8 mouse cellular contexts compared by ENCODE assay signal in the genomic region with DNA sequence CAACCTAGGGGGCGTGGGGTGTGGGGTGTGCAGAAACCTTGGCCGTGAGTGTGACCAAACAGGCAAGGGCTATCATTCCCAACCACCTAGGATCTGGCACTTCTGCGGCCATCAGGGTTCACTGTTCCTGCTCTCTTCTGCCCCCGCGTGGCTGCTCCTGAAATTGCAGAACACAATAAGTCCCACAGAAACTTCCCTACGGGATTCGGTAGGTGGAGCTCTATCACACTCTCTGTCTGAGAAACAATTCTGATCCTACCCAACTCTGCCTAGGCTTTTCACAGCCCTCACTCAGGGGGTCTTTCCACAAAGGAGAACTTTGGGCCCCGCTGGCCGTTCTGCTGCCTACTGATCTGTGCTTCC. TPM values are rescaled to one million over a fixed set of nuclear protein-coding genes. Genes with fewer than 3 reads are reported as not detected.
DNase-seq lines count a peak whose midpoint lies in the region; ATAC-seq and TF ChIP-seq lines count a peak whose summit lies in the region.

No protein-coding gene starts in this region.

- TF ChIP-seq CTCF in E14TG2a.4 (conservative IDR thresholded peaks at IDR 0.05; ENCODE audit: low read length): peak; percentile 98
- TF ChIP-seq CTCF in heart, adult 2 months (IDR thresholded peaks at IDR 0.05): no peak; the same call in 1 of the 2 replicates

- H3K4me1 ChIP-seq in E14TG2a.4 (replicated peaks; ENCODE audit: low read depth, low read length): peaks cover 78% of the 10 kb centered on the region
- no peaks in the 10 kb centered on the region for H3K4me1 ChIP-seq in embryonic facial prominence, embryonic 11.5 days (ENCODE audit: control insufficient read depth, insufficient read depth, low read length)
- peaks cover 2% of the 10 kb centered on the region; the same call in 1 of the 2 replicates for H3K4me1 ChIP-seq in heart, adult 2 months (ENCODE audit: control insufficient read depth, insufficient read depth, low read length)
- H3K4me1 ChIP-seq in liver, embryonic 16.5 days (ENCODE audit: control insufficient read depth, low read depth, low read length): no peaks in the 10 kb centered on the region

- H3K9me3 ChIP-seq in E14TG2a.4 (ENCODE audit: low read length): no peaks in the 10 kb centered on the region
- no peaks in the 10 kb centered on the region for H3K9me3 ChIP-seq in embryonic facial prominence, embryonic 11.5 days (replicated peaks; ENCODE audit: control insufficient read depth, low read length)
- no peaks in the 10 kb centered on the region for H3K9me3 ChIP-seq in liver, embryonic 16.5 days (replicated peaks; ENCODE audit: control insufficient read depth, low read length)

- 0 out of 2 replicates have a peak, but pooled peaks have one; percentile 16 for TF ChIP-seq POLR2A in heart, adult 2 months (IDR thresholded peaks at IDR 0.05; ENCODE audit: insufficient read depth, low read depth, low read length)

- DNase-seq in adrenal gland, postnatal 25 days: peak; percentile 83
- DNase-seq in embryonic facial prominence, embryonic 11.5 days (ENCODE audit: low spot score): peak; percentile 84
- DNase-seq in heart, adult 2 months: peak; percentile 86 to 93
- peak; percentile 85 to 93 for DNase-seq in kidney, postnatal 36 days
- DNase-seq in retina, postnatal 1 day: peak; percentile 76
- peak; percentile 76 to 86 for DNase-seq in urinary bladder, adult 18-20 months (ENCODE audit: low spot score in 2 of 2)

- H3K79me2 ChIP-seq in heart, adult 2 months (replicated peaks; ENCODE audit: control insufficient read depth, insufficient read depth, low read length): no peaks in the 10 kb centered on the region

- no peak for ATAC-seq in embryonic facial prominence, embryonic 11.5 days (replicated peaks; ENCODE audit: insufficient number of reproducible peaks, low FRiP score, low TSS enrichment, low read depth)
- ATAC-seq in liver, embryonic 16.5 days (ENCODE audit: low read depth): peak; percentile 32

- no peak overlapping the region for H3K9ac ChIP-seq in embryonic facial prominence, embryonic 11.5 days (replicated peaks; ENCODE audit: low read length)
- H3K9ac ChIP-seq in heart, adult 2 months (ENCODE audit: low read depth, low read length): no peak overlapping the region
- no peak overlapping the region for H3K9ac ChIP-seq in liver, embryonic 16.5 days (ENCODE audit: low read depth, low read length)

- peaks cover 40% of the 10 kb centered on the region for H3K36me3 ChIP-seq in E14TG2a.4 (ENCODE audit: insufficient read depth, low read length)
- no peaks in the 10 kb centered on the region for H3K36me3 ChIP-seq in embryonic facial prominence, embryonic 11.5 days (replicated peaks; ENCODE audit: control insufficient read depth, insufficient read depth, low read depth, low read length)
- H3K36me3 ChIP-seq in heart, adult 2 months (ENCODE audit: control insufficient read depth, insufficient read depth, low read length): no peaks in the 10 kb centered on the region
- no peaks in the 10 kb centered on the region for H3K36me3 ChIP-seq in liver, embryonic 16.5 days (ENCODE audit: control insufficient read depth, insufficient read depth)

- intact Hi-C loops in heart, adult 2 months (cut with DNase I): loop anchor here (1.0 to 5.0 kb wide), 3 partner anchors 42 to 70 kb away; no protein-coding TSS in a partner anchor

- peak overlapping the region; percentile 51 for H3K4me3 ChIP-seq in E14TG2a.4 (replicated peaks; ENCODE audit: low read length)
- no peak overlapping the region for H3K4me3 ChIP-seq in embryonic facial prominence, embryonic 11.5 days (ENCODE audit: low read depth, low read length)
- H3K4me3 ChIP-seq in heart, adult 2 months: no peak overlapping the region
- H3K4me3 ChIP-seq in liver, embryonic 16.5 days (ENCODE audit: low read depth, low read length): no peak overlapping the region

- TF ChIP-seq EP300 in heart, adult 2 months (IDR thresholded peaks at IDR 0.05; ENCODE audit: insufficient read depth, low read depth, low read length): peak; percentile 95

- no peak overlapping the region for H3K4me2 ChIP-seq in embryonic facial prominence, embryonic 11.5 days (ENCODE audit: low read depth, low read length)
- H3K4me2 ChIP-seq in liver, embryonic 16.5 days (ENCODE audit: low read depth, low read length): no peak overlapping the region

- 6% methylated on average over 9 of the region's 9 CpGs for WGBS in embryonic facial prominence, embryonic 11.5 days
- 5% methylated on average over 9 of the region's 9 CpGs for WGBS in heart, adult 2 months
- WGBS in liver, embryonic 16.5 days (ENCODE audit: insufficient replicate concordance): 4% methylated on average over 9 of the region's 9 CpGs

- no peaks in the 10 kb centered on the region for H3K27me3 ChIP-seq in E14TG2a.4 (ENCODE audit: insufficient read depth, low read length)
- H3K27me3 ChIP-seq in embryonic facial prominence, embryonic 11.5 days (ENCODE audit: control insufficient read depth, insufficient read depth, low read length): no peaks in the 10 kb centered on the region
- H3K27me3 ChIP-seq in heart, adult 2 months (ENCODE audit: control insufficient read depth, insufficient read depth, low read length): no peaks in the 10 kb centered on the region
- peaks cover 2% of the 10 kb centered on the region; the same call in 1 of the 2 replicates for H3K27me3 ChIP-seq in liver, embryonic 16.5 days (ENCODE audit: control insufficient read depth, insufficient read depth, low read depth, low read length)

- no peak overlapping the region for H3K27ac ChIP-seq in embryonic facial prominence, embryonic 11.5 days (replicated peaks; ENCODE audit: low read depth, low read length)
- H3K27ac ChIP-seq in heart, adult 2 months: no peak overlapping the region
- H3K27ac ChIP-seq in liver, embryonic 16.5 days (ENCODE audit: low read length): no peak overlapping the region

RNA-seq across cellular contexts. Expression of a gene that starts 8.1 kb away (rescaled TPM):
- total RNA-seq in adrenal gland, postnatal 25 days (2021): 5.9 and 8.9 TPM in 2 replicates
- polyA plus RNA-seq in embryonic facial prominence, embryonic 11.5 days (2014; fragmentation: Nextera tagmentation; extraction: Ambion mirVana): 1.6 and 1.9 TPM in 2 replicates
- 1 to 10 TPM; 1.3 to 1.8 TPM for total RNA-seq in heart, adult 2 months (2021)
- 4.3 TPM in 2 replicates for polyA plus RNA-seq in heart, adult 2 months (2012; rRNA removed)
- 1.8 and 2.3 TPM in 2 replicates for polyA plus RNA-seq in liver, embryonic 16.5 days (2015; fragmentation: Nextera tagmentation; extraction: Ambion mirVana)

RNA-seq across cellular contexts. Expression of a gene that starts 46.5 kb away (rescaled TPM):
- total RNA-seq in adrenal gland, postnatal 25 days (2021): 5.9 and 6.8 TPM in 2 replicates
- polyA plus RNA-seq in embryonic facial prominence, embryonic 11.5 days (2014; fragmentation: Nextera tagmentation; extraction: Ambion mirVana): 0.22 and 0.46 TPM in 2 replicates
- total RNA-seq in heart, adult 2 months (2021): 1 to 10 TPM; 3.8 to 7.9 TPM
- 41.9 TPM in 2 replicates for polyA plus RNA-seq in heart, adult 2 months (2012; rRNA removed)
- polyA plus RNA-seq in liver, embryonic 16.5 days (2015; fragmentation: Nextera tagmentation; extraction: Ambion mirVana): 0.77 and 0.98 TPM in 2 replicates

Comparison
In these comparisons a context has a peak if more than half of its experiments do, and no peak if none do; other contexts are left out.
1. RNA of a gene that starts 46.5 kb away (polyA plus RNA-seq): 41.9 TPM in heart, adult 2 months; 0.77 to 0.98 TPM in liver, embryonic 16.5 days and 0.22 to 0.46 TPM in embryonic facial prominence, embryonic 11.5 days; every median in the first group is over 10 times any median in the second.
2. Peak in every context shown above with its lines, with median percentiles within 50 percentile points of each other: DNase-seq.